Mouse (Mus musculus) urinary bladder, postnatal 25 days (tissue): ENCODE data around the gene Cyb5r2.
A peak's percentile ranks its signal among the peaks of the same experiment; 100 is the strongest.

Experiments
- DNase-seq: peaks from one replicate; pipeline ENCODE4 v3.0.0; 2022; ENCODE audit warnings: low spot score

Gene Cyb5r2

GRCm38 (mm10) chr7:107722536-107722935, 35.3 kb downstream of the Cyb5r2 start:
- DNase-seq: no peak

GRCm38 (mm10) chr7:107720771-107721170, 37.1 kb downstream of the Cyb5r2 start:
- no peak for DNase-seq

- no peak for DNase-seq
Measured at GRCm38 (mm10) chr7:107714067-107714466, 43.8 kb downstream of the Cyb5r2 start.

- no peak for DNase-seq
Measured at GRCm38 (mm10) chr7:107712743-107713142, 45.1 kb downstream of the Cyb5r2 start.

GRCm38 (mm10) chr7:107708491-107709112, 49.2 kb downstream of the Cyb5r2 start:
- DNase-seq: peak; percentile 63

GRCm38 (mm10) chr7:107707650-107708049, 50.2 kb downstream of the Cyb5r2 start:
- DNase-seq: no peak

- no peak for DNase-seq
Measured at GRCm38 (mm10) chr7:107705941-107706340, 51.9 kb downstream of the Cyb5r2 start.

GRCm38 (mm10) chr7:107702461-107703380, 55.1 kb downstream of the Cyb5r2 start:
- DNase-seq: no peak

GRCm38 (mm10) chr7:107700646-107701045, 57.2 kb downstream of the Cyb5r2 start:
- DNase-seq: no peak

GRCm38 (mm10) chr7:107699926-107700325, 57.9 kb downstream of the Cyb5r2 start:
- DNase-seq: no peak
